Mouse (Mus musculus) forebrain, embryonic 10.5 days (tissue): Measurements from ENCODE around the gene Mgat4a. TPM values are rescaled to one million over a fixed set of nuclear protein-coding genes. Genes with fewer than 3 reads are reported as not detected.

ENCODE experiments used
- DNase-seq: peaks from one replicate; pipeline ENCODE4 v3.0.0-alpha.2; 2017; ENCODE audit warnings: low spot score; ENCODE audit errors: extremely low spot score
- H3K27ac ChIP-seq: fragments of 300-500 bp; sonication (generic); 2 replicates; pipeline ENCODE4 v1.5.1; 2016; ENCODE audit warnings: mild to moderate bottlenecking
- H3K27me3 ChIP-seq: fragments of 300-500 bp; sonication (generic); 2 replicates; pipeline ENCODE4 v1.6.1; 2016; ENCODE audit warnings: mild to moderate bottlenecking; ENCODE audit not compliant: poor library complexity, severe bottlenecking
- H3K36me3 ChIP-seq: fragments of 300-500 bp; sonication (generic); replicated peaks from 2 replicates; pipeline ENCODE4 v1.6.1; 2016; ENCODE audit warnings: mild to moderate bottlenecking, moderate library complexity
- H3K4me1 ChIP-seq: fragments of 300-500 bp; sonication (generic); 2 replicates; pipeline ENCODE4 v1.6.1; 2016
- H3K4me3 ChIP-seq: fragments of 300-500 bp; sonication (generic); 2 replicates; pipeline ENCODE4 v1.5.1; 2016; ENCODE audit warnings: mild to moderate bottlenecking, moderate library complexity
- H3K9me3 ChIP-seq: fragments of 300-500 bp; sonication (generic); 2 replicates; pipeline ENCODE4 v1.6.1; 2016; ENCODE audit warnings: mild to moderate bottlenecking, moderate library complexity
- WGBS: fragments of 180-500 bp; shearing (Covaris S2); methylation state at CpG from one replicate; pipeline ENCODE4 v1.1.7; 2016; 5-methylcytosine and 5-hydroxymethylcytosine counted together
- polyA plus RNA-seq: library from polyadenylated mRNA; unstranded; fragments of >200 nt; fragmentation: Nextera tagmentation; extraction: Ambion mirVana; gene quantifications from 2 replicates; pipeline ENCODE4 v1.2.1, GENCODE M21; 2016

The Mgat4a gene
- polyA plus RNA-seq, 1 experiment from 2014 or later, result 2.5 TPM

GRCm38 (mm10) chr1:37481331-37481730 lies 59.5 kb downstream of the Mgat4a start:
- Histone ChIP-seq H3K9me3 (no peaks in the 10 kb centered on the region), H3K27me3 (no peaks in the 10 kb centered on the region), H3K4me1 (no peaks in the 10 kb centered on the region; the same call in 1 of the 2 replicates), H3K4me3 (no peak overlapping the region), H3K27ac (no peak overlapping the region), H3K36me3 (no peaks in the 10 kb centered on the region)
- no peak for DNase-seq
- 94% methylated on average over 2 of the region's 2 CpGs for WGBS

GRCm38 (mm10) chr1:37480731-37481130 lies 60.1 kb downstream of the Mgat4a start:
- 88% methylated on average over 6 of the region's 6 CpGs for WGBS
- H3K4me1 ChIP-seq, result no peaks in the 10 kb centered on the region; the same call in 1 of the 2 replicates
- no peaks in the 10 kb centered on the region for H3K27me3 ChIP-seq
- H3K4me3 ChIP-seq, result no peak overlapping the region
- DNase-seq, result no peak
- no peaks in the 10 kb centered on the region for H3K9me3 ChIP-seq
- H3K27ac ChIP-seq, result no peak overlapping the region
- no peaks in the 10 kb centered on the region for H3K36me3 ChIP-seq

GRCm38 (mm10) chr1:37479759-37480158 lies 61.1 kb downstream of the Mgat4a start:
- no peak for DNase-seq
- no peaks in the 10 kb centered on the region for H3K36me3 ChIP-seq
- no peak overlapping the region for H3K4me3 ChIP-seq

GRCm38 (mm10) chr1:37479074-37479473 lies 61.7 kb downstream of the Mgat4a start:
- no peak overlapping the region for H3K27ac ChIP-seq
- no peaks in the 10 kb centered on the region for H3K27me3 ChIP-seq
- DNase-seq, result no peak
- H3K4me1 ChIP-seq, result no peaks in the 10 kb centered on the region; the same call in 1 of the 2 replicates
- H3K9me3 ChIP-seq, result no peaks in the 10 kb centered on the region
- WGBS, result 83% methylated on average over 9 of the region's 9 CpGs
- H3K36me3 ChIP-seq, result no peaks in the 10 kb centered on the region
- H3K4me3 ChIP-seq, result no peak overlapping the region

More at GRCm38 (mm10) chr1:37479759-37480158, 61.1 kb downstream of the Mgat4a start:
- no peaks in the 10 kb centered on the region for H3K9me3 ChIP-seq
- H3K4me1 ChIP-seq, result no peaks in the 10 kb centered on the region; the same call in 1 of the 2 replicates
- WGBS, result 92% methylated on average over 8 of the region's 8 CpGs
- no peak overlapping the region for H3K27ac ChIP-seq
- H3K27me3 ChIP-seq, result no peaks in the 10 kb centered on the region

GRCm38 (mm10) chr1:37478416-37478815 lies 62.4 kb downstream of the Mgat4a start:
- Histone ChIP-seq H3K27ac (no peak overlapping the region), H3K36me3 (no peaks in the 10 kb centered on the region), H3K9me3 (no peaks in the 10 kb centered on the region), H3K4me1 (no peaks in the 10 kb centered on the region; the same call in 1 of the 2 replicates), H3K27me3 (no peaks in the 10 kb centered on the region), H3K4me3 (no peak overlapping the region)
- DNase-seq, result no peak
- 82% methylated on average over 7 of the region's 7 CpGs for WGBS

GRCm38 (mm10) chr1:37477928-37478327 lies 62.9 kb downstream of the Mgat4a start:
- Histone ChIP-seq H3K36me3 (no peaks in the 10 kb centered on the region), H3K4me3 (no peak overlapping the region), H3K27ac (no peak overlapping the region), H3K4me1 (no peaks in the 10 kb centered on the region; the same call in 1 of the 2 replicates), H3K9me3 (no peaks in the 10 kb centered on the region), H3K27me3 (no peaks in the 10 kb centered on the region)
- 95% methylated on average over 5 of the region's 5 CpGs for WGBS
- no peak for DNase-seq

- DNase-seq, result no peak
- 91% methylated on average over 5 of the region's 5 CpGs for WGBS
- Histone ChIP-seq H3K4me3 (no peak overlapping the region), H3K27ac (no peak overlapping the region), H3K27me3 (no peaks in the 10 kb centered on the region), H3K9me3 (no peaks in the 10 kb centered on the region), H3K36me3 (no peaks in the 10 kb centered on the region), H3K4me1 (no peaks in the 10 kb centered on the region; the same call in 1 of the 2 replicates)
Observed at GRCm38 (mm10) chr1:37477250-37477649, 63.6 kb downstream of the Mgat4a start.

- 89% methylated on average over 3 of the region's 3 CpGs for WGBS
Observed at GRCm38 (mm10) chr1:37475312-37475711, 65.5 kb downstream of the Mgat4a start.

GRCm38 (mm10) chr1:37474634-37475190 lies 66.1 kb downstream of the Mgat4a start:
- Histone ChIP-seq H3K4me1 (no peaks in the 10 kb centered on the region; the same call in 1 of the 2 replicates), H3K36me3 (no peaks in the 10 kb centered on the region), H3K27ac (no peak overlapping the region), H3K9me3 (no peaks in the 10 kb centered on the region), H3K4me3 (no peak overlapping the region), H3K27me3 (no peaks in the 10 kb centered on the region)
- WGBS, result 91% methylated on average over 6 of the region's 6 CpGs
- no peak for DNase-seq

More at GRCm38 (mm10) chr1:37475312-37475711, 65.5 kb downstream of the Mgat4a start:
- Histone ChIP-seq H3K36me3 (no peaks in the 10 kb centered on the region), H3K9me3 (no peaks in the 10 kb centered on the region), H3K4me1 (no peaks in the 10 kb centered on the region; the same call in 1 of the 2 replicates), H3K4me3 (no peak overlapping the region), H3K27me3 (no peaks in the 10 kb centered on the region), H3K27ac (no peak overlapping the region)
- no peak for DNase-seq

- no peaks in the 10 kb centered on the region; the same call in 1 of the 2 replicates for H3K4me1 ChIP-seq
- DNase-seq, result no peak
- no peaks in the 10 kb centered on the region for H3K36me3 ChIP-seq
- no peak overlapping the region for H3K27ac ChIP-seq
- H3K9me3 ChIP-seq, result no peaks in the 10 kb centered on the region
- no peak overlapping the region for H3K4me3 ChIP-seq
- H3K27me3 ChIP-seq, result no peaks in the 10 kb centered on the region
- WGBS, result 89% methylated on average over 8 of the region's 8 CpGs
Observed at GRCm38 (mm10) chr1:37474046-37474445, 66.8 kb downstream of the Mgat4a start.

- H3K27ac ChIP-seq, result no peak overlapping the region
- DNase-seq, result no peak
- 94% methylated on average over 10 of the region's 10 CpGs for WGBS
- H3K27me3 ChIP-seq, result no peaks in the 10 kb centered on the region
- no peaks in the 10 kb centered on the region for H3K9me3 ChIP-seq
- H3K4me3 ChIP-seq, result no peak overlapping the region
- H3K4me1 ChIP-seq, result no peaks in the 10 kb centered on the region; the same call in 1 of the 2 replicates
- H3K36me3 ChIP-seq, result no peaks in the 10 kb centered on the region
Observed at GRCm38 (mm10) chr1:37473251-37473650, 67.6 kb downstream of the Mgat4a start.

- Histone ChIP-seq H3K36me3 (no peaks in the 10 kb centered on the region), H3K27ac (no peak overlapping the region), H3K4me1 (no peaks in the 10 kb centered on the region; the same call in 1 of the 2 replicates), H3K27me3 (no peaks in the 10 kb centered on the region), H3K9me3 (no peaks in the 10 kb centered on the region), H3K4me3 (no peak overlapping the region)
- DNase-seq, result no peak
- WGBS, result 80% methylated on average over 6 of the region's 6 CpGs
Observed at GRCm38 (mm10) chr1:37471179-37472148, 69.4 kb downstream of the Mgat4a start.

GRCm38 (mm10) chr1:37469007-37469406 lies 71.8 kb downstream of the Mgat4a start:
- H3K9me3 ChIP-seq, result no peaks in the 10 kb centered on the region
- no peak overlapping the region for H3K27ac ChIP-seq
- WGBS, result 95% methylated on average over 5 of the region's 5 CpGs
- no peaks in the 10 kb centered on the region for H3K27me3 ChIP-seq
- H3K4me3 ChIP-seq, result no peak overlapping the region
- no peaks in the 10 kb centered on the region for H3K4me1 ChIP-seq
- H3K36me3 ChIP-seq, result no peaks in the 10 kb centered on the region
- DNase-seq, result no peak
